Mouse (Mus musculus) kidney, postnatal 14 days (tissue): ENCODE data around the gene Ephb6.
"Not testable (repeated sequence)": the region's sequence is repeated elsewhere in the genome, so short reads cannot be mapped to it uniquely, and the experiment has no call there.

Source experiments
- DNase-seq: peaks from one replicate; pipeline ENCODE4 v3.0.0; 2022; ENCODE audit warnings: mixed read lengths

Gene Ephb6

DNA sequence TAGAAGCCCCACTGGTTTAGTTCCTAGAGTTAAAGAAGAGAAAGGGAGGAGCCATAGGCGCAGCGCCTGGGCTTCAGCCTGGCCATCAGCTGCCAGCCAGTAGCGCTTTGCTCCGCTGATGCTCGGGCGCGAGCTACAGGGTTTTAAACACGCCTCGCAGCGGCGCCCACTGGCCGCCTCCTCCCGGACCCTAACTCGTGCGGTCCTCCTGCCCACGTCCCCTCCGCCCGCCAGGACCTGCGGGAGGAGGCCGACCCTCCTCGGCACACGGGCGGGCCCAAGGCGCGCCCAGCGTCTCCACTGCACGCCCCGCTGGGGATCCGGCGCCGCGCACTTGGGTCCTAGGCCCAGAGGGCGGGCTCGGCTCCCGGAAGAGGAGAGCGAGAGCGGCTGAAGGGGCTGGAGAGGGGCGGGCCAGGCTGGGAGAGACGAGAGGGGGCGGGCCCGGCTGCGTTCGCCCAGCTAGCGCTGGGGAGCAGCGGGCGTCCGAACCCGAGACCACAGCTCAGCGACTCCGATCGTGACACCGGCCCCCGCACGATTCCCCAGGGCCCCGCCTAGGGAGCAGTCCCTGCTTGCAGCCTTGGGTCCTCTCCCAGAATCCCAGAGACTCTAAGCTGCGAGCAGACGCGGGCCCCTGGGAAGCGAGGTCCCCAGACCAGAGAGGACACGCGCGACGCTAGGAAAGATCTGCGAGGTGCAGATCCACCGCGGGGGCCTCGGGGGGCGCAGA is at the start of gene Ephb6:
TSS of gene Ephb6 (plus strand) at position 422 of the 733 bp plus-strand sequence.
- DNase-seq, result peak; percentile 77

DNA sequence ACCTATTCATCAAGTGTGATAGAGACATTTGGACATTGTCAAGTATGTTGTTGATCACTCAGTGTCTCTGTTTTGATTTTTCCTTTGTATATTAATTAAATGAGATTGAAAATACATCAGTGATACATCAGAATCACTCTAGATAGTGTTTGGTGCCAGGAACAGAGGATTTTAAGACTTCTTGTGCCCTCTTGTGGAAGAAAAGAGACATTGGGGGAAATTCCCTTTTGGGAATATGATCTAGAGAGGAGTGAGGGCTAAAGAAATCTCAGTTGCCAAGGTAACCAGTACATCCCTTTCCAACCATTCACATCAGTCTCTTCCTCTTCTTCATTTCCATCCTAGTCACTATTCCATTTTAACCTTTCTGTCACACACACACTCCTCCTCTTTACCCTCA is 48.9 kb upstream of the Ephb6 start:
- no peak for DNase-seq

DNA sequence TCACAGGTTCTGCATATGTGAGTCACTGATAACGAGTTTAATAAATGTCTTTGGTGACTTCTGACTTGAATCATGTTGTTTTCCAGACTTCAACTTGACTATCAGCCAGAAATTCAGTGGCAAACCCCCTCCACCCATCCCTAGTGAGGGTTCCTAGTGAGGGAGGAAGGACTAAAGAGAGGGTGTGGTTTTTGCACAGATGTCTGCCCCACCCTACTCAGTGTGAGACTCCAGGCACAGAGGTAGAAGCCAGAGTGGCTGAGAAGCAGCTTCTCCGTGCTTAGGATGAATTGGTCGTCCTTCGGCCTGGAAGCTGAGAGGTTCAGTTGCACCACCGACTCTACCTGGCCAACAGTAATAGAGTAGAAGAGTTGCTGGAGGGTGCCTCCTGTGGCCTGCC is 47.8 kb upstream of the Ephb6 start:
- DNase-seq, result no peak

DNA sequence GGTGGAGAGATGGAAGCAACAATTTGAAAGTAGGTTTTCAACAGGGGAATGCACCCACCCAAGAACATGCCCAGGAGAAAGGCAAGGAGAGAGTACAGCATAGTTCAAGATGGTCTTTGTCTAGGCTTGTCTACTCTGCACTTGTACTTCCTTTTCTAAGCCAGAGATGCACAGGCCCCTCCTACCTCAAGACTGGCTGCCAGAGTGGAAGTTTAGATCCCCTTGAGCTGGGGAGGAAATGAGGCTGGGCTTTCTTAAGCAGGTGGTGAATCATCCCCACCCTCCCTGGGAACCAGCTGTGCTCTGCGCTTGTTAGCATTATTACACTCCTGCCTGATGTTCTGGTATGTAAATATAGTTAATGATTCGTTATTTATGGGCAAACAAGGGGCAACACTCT is 47.0 kb upstream of the Ephb6 start:
- no peak for DNase-seq

DNA sequence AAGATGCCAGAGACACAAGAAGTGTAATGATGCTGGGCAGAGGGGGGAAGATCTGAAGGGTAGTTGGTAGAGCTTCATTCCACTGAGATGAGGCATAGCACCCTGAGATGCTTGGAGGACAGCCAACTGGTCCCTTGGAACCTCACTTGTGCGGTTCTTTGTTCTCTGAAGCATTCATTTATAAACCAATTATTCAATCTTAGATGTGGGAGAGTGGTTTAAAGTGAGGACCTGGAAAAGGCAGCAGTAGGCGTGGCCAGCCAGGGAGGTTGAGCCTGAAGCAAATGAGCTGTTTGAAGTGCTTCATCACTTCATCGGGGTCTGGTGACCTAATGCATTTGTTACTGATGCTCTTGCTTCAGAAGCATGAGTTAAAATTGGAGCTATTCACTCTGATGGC is 46.0 kb upstream of the Ephb6 start:
- no peak for DNase-seq

DNA sequence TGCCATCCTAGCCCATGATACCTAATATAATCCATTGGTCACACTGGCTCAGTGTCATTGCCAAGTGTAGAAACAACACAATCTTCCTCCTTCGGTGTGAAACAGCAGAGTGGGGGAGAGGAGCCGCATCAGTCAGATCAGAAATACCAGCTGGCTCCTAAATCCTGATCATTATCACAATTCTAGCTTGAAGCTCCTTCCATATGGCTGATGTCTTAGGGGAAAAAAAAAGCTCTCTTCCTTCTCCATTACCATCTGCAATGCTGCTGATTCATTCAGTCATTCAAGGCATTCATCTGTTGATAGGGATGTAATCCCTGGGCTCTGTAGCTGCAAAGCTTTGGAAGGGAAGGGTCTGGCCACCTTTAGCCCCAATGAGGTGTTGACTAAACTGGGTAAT is 45.0 kb upstream of the Ephb6 start:
- DNase-seq, result no peak

DNA sequence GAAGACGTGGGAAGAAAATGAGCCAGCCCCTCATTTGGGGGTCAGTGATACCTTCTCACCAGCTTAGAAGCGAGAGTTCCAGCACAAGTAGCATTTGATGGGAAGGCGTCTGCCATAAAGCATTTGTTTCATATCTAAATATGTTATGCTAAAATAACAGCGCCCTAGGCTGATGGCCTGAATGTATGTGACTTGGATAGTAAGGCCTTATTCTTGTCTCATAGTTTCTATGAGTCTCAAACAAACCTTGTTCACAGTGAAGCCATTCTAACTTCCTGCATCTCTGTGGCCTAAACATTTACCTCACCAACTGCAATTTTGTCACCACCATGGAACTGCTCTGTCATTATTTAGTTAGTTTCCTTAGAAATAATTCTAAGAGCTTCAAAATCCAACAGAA is 42.7 kb upstream of the Ephb6 start:
- no peak for DNase-seq

DNA sequence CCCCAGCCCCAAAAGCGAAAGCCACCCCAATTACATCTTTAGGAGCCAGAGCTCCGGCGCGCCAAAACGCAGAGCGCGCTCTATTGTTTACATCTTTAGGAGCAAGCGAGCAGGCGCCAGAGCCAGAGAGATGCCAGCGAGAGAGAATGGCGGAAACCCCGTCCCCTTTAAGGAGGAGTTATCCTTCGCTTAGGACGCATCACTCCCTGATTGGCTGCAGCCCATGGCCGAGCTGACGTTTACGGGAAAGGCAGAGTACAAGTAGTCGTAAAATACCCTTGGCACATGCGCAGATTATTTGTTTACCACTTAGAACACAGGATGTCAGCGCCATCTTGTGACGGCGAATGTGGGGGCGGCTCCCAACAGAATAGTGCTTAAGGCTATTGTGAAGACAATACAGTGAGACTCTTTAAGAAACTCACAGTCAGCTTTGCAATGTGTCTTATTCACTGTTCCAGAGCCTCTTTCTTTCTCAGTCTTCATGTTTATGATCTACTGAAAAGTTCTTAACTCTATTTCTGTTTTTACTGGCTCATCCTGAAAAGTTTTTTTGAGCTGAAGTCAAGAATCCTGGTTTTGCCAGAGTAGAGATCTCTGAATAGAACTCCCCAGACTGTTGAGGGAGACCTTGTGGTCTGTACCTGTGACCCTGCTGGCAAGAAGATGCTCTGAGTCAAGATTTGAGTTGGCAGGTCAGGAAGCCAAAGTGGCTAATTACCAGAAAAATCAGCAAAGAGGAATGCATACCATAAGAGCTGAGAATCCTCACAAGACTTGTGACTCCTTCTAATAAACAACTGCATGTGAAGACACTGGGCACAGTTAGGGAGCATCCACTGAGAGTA is 42.0 kb upstream of the Ephb6 start:
- DNase-seq, result not testable (repeated sequence)

DNA sequence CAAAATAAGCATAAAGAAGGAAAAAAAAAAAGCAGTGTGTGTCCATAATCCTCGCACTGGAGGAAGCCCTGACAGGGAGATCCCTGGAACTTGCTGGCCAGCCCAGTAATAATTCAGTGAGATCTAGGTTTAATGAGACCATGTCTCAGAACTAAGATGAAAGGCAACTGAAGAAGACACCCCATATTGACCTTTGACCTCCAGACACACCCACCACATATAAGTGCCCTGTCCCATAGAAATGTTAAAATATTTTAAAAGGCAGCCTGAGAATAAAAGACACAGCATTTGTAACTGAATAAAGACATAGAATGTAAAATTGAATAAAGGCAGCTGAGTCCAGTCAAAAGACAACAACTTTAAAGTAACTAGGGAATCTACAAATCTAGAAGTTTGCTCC is 40.0 kb upstream of the Ephb6 start:
- DNase-seq, result no peak

DNA sequence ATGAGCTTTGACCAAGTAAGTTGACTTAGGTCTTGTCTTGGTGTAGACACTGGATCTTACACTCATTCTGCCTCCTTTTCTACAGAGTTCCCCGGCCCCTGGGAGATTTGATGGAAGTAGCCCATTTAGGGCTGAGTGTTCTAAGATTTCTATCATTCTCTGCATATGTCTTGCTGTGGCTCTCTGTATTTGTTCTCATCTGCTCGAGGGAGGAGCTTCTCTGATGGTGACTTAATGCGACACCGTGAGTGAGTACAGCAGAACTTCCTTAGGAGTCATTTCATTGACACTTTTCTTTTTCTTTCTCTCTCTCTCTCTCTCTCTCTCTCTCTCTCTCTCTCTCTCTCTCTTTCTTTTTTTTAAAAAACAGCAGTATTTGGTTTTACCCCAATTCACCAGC is 38.3 kb upstream of the Ephb6 start:
- DNase-seq, result no peak

DNA sequence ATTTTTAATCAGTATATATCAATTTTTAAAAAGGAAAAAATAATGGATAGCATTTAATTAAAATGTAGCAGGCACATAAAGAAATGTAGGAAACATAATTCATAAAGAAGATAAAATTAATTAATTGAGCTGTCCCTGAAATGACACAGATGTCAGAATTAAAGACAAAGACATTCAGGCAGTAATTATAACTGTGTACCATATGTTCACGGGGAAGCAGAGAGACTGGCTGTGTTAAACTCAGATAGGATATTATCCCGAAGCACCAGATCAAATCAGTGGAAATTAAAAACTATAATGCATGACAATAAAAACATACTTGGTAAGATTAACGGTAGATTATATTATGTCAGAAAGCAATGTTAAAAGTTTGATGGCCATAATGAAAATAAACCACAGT is 36.2 kb upstream of the Ephb6 start:
- DNase-seq, result no peak

DNA sequence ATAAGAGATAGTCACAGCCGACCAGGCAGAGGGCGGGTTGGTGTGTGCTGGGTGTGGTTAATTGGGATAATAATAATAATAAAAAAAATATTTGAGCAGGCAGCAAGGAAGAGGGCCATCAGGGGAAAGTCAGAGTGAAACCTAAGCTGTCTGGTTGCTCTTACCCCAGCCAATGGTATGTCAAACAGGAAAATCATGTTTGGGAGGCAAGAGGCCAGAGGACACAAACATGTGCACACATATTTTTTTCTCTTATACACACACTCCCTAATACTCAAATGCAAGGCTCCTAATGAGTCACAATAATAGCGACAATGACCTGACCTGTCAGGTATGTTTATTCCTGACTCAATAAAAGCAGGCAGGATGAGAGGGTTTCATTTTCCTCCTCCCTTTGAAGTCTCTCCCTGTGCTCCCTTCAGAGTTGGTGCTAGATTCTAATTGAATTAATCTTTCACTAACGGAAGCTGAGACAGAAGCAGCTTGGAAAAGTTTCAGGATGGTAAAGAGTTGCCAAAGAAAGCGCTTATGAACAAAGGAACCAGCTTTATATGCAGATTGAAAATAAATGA is 28.7 kb upstream of the Ephb6 start:
- DNase-seq, result no peak

DNA sequence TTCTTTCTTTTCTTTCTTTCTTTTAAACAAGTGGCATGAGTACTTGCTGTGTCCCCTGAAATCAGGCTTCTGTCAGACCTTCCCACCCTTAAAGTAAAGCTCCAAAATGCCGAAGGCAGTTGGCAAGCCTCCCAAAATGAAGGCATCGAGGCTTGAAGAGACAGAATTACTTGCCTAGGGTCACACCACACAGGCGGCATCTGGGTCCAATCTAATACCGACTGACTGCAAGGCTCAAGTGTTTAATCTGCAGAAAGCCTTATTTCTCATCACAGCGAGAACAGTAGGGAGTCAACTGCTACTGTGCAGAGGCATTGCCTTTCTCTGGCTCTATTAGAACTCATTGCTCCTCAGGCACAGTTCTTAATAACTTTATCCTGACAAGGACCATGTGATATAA is 28.0 kb upstream of the Ephb6 start:
- no peak for DNase-seq

DNA sequence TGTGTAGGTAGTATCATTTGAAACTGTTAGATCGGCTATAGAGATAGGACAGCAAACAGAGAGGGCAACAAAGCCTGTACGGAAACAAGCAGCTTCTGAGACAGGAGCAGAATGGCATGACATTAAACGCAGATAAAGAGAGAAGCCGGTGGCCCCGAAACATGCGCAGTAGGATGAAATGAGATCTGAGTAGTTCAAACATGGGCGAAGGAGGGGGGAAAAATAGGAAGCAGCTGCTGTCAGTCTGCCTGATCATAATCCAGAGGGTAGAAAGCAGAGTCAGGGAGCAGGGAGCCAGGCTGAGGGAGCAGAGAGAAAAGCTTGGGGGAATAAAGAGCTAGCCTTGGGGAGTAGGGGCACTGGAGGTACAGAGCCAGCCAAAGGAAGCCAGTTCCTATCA is 24.0 kb upstream of the Ephb6 start:
- no peak for DNase-seq

DNA sequence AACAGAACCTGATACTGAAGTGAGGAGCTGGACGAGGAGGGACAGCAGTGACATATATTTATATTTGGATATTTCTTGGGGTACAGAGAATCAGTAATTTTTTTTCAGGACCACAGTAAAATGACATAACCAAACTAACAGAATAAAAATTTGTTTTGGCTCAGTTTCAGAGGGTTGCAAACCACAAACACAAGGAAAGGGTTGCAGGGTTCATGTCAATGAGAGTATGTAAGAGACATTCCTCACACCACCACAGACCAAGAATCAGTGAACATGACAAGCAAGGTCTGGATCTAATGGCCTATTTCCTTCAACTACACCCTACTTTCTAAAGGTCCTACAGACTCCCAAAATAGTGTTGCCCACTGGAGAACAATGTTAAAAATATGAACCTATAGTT is 23.1 kb upstream of the Ephb6 start:
- DNase-seq, result no peak

DNA sequence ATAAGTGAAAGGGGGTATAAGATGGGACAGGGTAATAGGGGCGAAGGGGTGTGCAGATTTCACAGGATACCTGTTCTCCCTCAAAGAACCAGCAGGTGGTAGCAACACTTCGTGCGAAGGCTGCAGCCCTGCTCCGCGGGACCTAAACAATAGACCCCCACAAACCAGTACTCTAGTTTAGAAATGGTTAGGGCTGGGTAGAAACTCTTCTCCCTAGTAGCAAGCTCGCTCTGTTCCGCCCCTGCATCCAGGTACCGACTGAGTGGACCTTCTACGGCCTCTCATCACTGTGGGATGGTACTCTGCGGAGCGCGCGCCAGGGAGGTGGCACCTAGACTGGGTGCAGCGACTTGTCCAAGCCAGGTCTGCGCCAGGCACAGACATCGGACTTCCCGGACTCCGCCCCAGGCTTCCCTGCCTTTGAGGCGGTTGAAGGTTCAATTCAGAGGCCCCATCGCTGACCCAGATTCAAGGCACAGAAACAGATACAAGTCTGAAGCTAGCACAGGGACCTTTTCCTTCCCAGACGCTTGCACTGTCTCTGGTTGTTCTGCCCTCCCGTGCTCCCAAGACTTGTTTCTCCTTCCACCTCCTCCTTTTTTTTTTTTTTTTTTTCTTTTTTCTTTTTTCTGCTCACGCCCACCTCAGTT is 756 bp upstream of the Ephb6 start:
- DNase-seq, result peak; percentile 40

DNA sequence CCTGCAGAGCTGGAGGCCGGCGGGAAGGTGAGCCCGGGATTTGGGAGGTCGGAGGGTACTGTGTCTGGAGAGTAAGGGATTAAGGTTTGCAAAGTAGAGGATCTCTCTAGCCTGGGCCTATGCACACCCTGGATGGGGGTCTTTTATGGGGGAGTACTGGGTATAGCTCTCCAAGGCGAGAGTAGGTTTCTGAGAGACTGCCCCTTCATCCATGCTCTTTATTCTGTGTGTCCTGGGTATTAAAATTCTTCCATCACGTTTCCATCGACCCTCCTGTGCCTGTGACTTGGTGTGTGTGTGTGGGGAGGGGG is 467 bp downstream of the Ephb6 start:
- no peak for DNase-seq

DNA sequence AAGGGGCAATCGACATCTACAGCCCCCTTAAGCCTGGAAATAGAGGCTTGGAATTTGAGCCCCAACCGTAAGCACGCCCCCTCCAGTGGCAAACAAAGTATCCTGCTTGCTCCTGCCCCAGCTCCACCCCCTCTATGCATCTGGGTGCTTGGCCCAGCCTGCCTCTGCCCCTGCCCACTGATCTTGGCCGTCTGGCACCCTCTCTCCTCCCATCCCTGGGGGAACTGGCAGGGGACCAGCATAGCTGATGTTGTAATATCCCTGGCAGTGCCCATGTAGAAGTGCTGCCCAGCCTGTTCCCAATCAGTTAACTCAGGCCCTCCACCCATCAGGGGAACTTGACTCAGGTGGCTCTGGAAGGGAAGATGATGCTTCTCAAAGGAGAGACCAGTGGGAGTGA is 932 bp downstream of the Ephb6 start:
- DNase-seq, result peak; percentile 37

DNA sequence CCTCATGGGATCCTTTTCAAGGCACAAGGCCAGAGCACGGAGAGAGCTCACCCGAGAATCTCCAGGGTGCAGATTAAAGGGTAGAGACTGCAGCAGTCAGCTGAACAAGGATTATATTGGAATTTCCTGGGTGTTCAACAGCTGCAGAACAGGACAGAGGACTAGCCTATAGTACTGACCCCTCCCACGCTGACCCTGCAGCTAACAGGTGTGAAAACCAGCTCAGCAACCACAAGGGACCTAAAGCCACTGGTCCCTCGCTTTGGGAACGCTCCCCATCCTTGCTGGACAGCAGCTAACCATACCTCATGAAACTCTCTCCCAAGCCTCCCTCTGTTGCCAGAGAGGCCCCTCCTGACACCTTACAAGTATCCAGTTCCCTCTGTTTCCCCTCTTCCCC is 2.4 kb downstream of the Ephb6 start:
- DNase-seq, result no peak

DNA sequence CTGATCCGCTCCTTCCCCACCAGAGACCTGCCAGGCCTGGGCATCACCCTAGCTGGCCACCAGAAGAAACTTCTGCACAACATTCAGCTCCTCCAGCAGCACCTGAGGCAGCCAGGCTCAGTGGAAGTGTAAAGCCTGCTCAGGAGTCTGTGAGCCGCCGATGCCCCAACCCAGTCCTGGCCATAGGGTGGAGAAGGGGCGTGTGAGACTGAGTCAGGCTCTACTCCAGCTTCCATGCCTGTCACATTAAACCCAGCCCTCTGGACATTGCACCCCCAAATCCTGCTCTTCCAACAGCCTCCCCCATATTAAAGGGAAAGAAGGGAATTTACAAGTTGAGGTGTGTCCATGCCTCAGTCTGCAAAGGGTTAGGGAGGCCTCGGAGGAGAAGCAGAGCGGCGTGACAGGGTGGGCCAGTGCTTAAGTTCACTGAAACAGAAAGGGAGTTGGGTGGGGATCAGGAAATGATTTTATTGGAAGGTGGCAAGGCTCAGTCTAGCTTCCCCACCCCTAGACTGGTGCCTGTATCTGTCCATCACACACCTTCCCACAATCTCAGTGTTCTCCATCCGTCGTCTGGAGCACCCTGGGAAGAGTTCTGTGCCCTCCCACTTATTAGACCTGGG is 15.0 kb downstream of the Ephb6 start:
- DNase-seq, result no peak

DNA sequence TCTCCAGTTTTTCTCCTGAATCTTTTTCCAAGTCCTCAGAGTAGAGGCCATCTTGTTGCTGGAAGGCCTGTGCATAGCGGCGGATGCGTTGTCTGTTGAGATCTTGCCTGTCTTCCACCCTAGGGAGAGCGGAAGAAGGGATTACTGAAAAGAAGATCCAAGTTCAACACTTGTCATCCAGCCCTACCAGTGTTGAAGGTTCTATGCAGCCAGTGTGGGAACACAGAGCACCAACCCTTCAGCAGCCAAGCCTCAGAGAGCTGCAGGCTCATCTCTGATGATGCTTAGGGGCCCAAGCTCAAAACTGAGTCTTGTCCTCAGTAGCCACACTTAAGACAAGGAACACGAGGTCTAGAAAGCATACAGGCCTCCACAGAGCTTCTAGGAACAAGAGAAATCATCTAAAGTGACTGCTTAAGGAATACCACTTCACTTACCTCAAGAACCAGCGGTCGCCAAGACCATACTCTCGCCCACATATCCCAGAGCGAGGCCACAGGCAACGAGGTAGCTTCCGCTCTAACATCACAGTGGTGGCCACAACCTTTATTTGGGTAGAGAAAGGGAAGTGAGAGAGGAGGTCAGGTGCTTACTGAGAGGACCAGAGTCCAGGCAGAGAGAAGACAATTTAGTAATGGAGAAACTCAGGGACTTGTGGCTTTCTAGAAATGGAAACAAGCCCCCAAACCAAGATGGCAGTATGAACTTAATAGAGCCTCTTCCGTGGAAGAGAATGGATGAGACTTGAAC is 16.1 kb downstream of the Ephb6 start:
- no peak for DNase-seq

DNA sequence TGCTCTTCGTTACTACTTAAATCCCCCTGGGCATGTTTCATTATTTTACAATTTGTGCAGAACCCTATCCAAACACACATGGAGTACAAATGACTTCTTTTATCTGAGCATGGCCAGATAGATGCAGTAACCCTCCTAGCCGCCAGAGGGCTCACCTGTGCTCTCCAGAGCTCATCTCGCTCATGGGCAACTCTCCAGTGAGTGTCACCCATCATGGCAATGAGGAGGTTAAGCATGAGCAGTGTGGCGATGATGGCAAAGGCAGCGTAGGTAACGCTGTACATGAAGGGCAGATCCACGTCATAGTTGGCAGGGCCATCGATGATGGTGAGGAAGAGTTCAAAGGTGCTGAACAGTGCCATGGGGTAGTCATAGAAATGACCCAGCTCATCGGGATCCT is 17.4 kb downstream of the Ephb6 start:
- no peak for DNase-seq

DNA sequence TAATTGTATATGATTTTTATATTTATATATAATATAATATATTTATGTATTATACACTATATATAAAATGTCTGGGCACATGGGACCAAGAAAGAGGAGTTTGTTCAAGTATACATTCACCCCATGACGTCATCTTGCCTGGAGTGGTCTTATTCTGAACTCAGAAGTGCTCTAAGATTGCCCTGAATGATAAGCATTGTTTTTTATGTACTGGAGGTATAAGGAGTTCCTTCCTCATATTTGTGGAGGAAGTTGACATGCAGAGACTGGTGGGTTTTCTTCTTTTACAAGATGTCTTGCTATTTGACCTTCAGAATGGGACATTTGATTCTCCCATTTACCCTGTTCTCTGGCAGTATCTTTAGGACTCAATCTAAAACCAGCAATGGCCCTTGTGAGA is 22.9 kb downstream of the Ephb6 start:
- DNase-seq, result no peak
